Mouse (Mus musculus) neural tube, embryonic 13.5 days (tissue): Measurements from ENCODE around the gene Tnpo1. TPM values are rescaled to one million over a fixed set of nuclear protein-coding genes. Genes with fewer than 3 reads are reported as not detected.
A peak's percentile ranks its signal among the peaks of the same experiment; 100 is the strongest.

ENCODE experiments used
- ATAC-seq: fragments of 200-750 bp; cut with Nextera tagmentation; 2 replicates; pipeline ENCODE4 v1.8.0; 2017; ENCODE audit warnings: low read depth, mild to moderate bottlenecking, moderate TSS enrichment, moderate library complexity
- H3K27ac ChIP-seq: fragments of 300-500 bp; sonication (generic); replicated peaks from 2 replicates; pipeline ENCODE4 v1.5.1; 2015; ENCODE audit warnings: moderate library complexity, mild to moderate bottlenecking, inconsistent platforms
- H3K27me3 ChIP-seq: fragments of 300-500 bp; sonication (generic); 2 replicates; pipeline ENCODE4 v1.6.1; 2015; ENCODE audit warnings: mild to moderate bottlenecking, inconsistent platforms
- H3K36me3 ChIP-seq: fragments of 300-500 bp; sonication (generic); 2 replicates; pipeline ENCODE4 v1.6.1; 2015; ENCODE audit warnings: mild to moderate bottlenecking, inconsistent platforms
- H3K4me1 ChIP-seq: fragments of 300-500 bp; sonication (generic); replicated peaks from 2 replicates; pipeline ENCODE4 v1.6.1; 2015; ENCODE audit warnings: inconsistent platforms
- H3K4me2 ChIP-seq: fragments of 300-500 bp; sonication (generic); 2 replicates; pipeline ENCODE4 v1.6.1; 2015; ENCODE audit warnings: inconsistent platforms, mild to moderate bottlenecking, moderate library complexity
- H3K4me3 ChIP-seq: fragments of 300-500 bp; sonication (generic); 2 replicates; pipeline ENCODE4 v1.5.1; 2015; ENCODE audit warnings: mild to moderate bottlenecking, inconsistent platforms
- H3K9ac ChIP-seq: fragments of 300-500 bp; sonication (generic); 2 replicates; pipeline ENCODE4 v1.6.1; 2015; ENCODE audit warnings: moderate library complexity, mild to moderate bottlenecking, inconsistent platforms
- H3K9me3 ChIP-seq: fragments of 300-500 bp; sonication (generic); 2 replicates; pipeline ENCODE4 v1.6.1; 2016; ENCODE audit warnings: inconsistent platforms
- WGBS: fragments of 180-500 bp; shearing (Covaris S2); methylation state at CpG from one replicate; pipeline ENCODE4 v1.1.7; 2015; 5-methylcytosine and 5-hydroxymethylcytosine counted together
- polyA plus RNA-seq: library from polyadenylated mRNA; unstranded; fragments of >200 nt; fragmentation: Nextera tagmentation; extraction: Ambion mirVana; gene quantifications from 2 replicates; pipeline ENCODE4 v1.2.1, GENCODE M21; 2015

Gene Tnpo1
- polyA plus RNA-seq, 1 experiment from 2014 or later = 51.9 TPM

DNA sequence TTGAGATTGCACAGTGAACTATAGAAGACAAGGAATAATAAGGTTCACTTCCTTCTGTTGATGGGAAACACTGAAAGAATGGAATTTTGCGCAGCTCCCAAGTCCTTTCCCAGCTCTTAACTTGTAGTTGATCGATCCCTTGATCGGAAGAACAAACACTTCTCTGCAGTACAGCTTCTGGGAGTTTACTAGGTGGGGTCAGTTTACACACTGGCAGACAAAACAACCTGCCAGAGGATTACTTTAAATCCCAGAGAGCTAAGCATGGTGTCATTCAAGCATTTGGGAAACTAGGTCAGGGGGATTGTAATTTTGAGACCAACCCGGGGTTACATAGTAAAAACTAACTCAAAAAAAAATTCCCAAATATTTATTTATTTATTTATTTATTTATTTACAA, 22.0 kb upstream of the Tnpo1 start:
- H3K4me2 ChIP-seq = no peak overlapping the region
- no peaks in the 10 kb centered on the region for H3K27me3 ChIP-seq
- WGBS = 67% methylated on average over 4 of the region's 4 CpGs
- H3K27ac ChIP-seq = no peak overlapping the region
- H3K4me3 ChIP-seq = no peak overlapping the region
- peaks cover 4% of the 10 kb centered on the region; the same call in 1 of the 2 replicates for H3K4me1 ChIP-seq
- H3K9ac ChIP-seq = no peak overlapping the region
- no peaks in the 10 kb centered on the region for H3K36me3 ChIP-seq
- H3K9me3 ChIP-seq = no peaks in the 10 kb centered on the region
- no peak for ATAC-seq

DNA sequence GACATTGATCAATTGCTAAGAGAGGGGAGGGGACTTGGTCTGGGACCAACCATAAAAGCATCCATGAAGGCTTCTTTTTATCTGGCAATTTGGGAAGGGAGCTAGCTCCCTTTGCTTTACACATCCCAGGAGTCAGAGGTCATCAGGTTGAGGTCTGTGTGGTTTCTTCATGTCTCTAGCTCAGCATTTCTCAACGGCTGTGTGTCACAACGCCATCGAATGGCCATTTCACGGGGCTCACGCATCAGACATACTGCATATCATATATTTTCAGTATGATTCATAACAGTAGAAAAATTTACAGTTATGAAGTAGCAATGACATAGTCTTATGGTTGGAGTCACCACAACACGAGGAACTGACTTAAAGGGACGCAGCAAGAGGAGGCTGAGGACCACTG, 20.2 kb upstream of the Tnpo1 start:
- H3K4me1 ChIP-seq = peaks cover 8% of the 10 kb centered on the region; the same call in 1 of the 2 replicates
- no peak overlapping the region for H3K4me3 ChIP-seq
- no peak overlapping the region for H3K27ac ChIP-seq
- WGBS = 71% methylated on average over 7 of the region's 7 CpGs
- H3K9ac ChIP-seq = no peak overlapping the region
- H3K9me3 ChIP-seq = no peaks in the 10 kb centered on the region
- ATAC-seq = no peak
- no peak overlapping the region for H3K4me2 ChIP-seq
- H3K27me3 ChIP-seq = no peaks in the 10 kb centered on the region
- H3K36me3 ChIP-seq = no peaks in the 10 kb centered on the region

DNA sequence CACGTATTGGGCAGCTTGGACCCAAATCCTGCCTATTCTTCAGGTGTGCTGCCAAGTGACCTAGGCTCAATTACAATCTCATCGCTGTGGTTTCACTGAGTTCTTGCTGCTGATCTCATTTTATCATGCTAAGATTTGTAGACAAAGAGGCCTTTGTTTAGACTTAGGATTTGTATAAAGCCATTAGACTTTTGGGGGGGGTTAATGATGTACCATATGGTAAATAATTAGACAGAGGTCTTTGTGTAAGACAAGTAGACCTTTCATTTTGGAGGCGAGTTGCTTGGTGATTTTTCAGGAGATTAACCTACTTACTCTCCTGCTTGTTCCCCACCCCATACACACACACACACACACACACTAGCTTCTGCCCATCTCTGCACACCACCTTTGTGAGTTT, 19.7 kb upstream of the Tnpo1 start:
- Histone ChIP-seq H3K9ac (no peak overlapping the region), H3K27ac (no peak overlapping the region), H3K9me3 (no peaks in the 10 kb centered on the region), H3K4me1 (peaks cover 8% of the 10 kb centered on the region; the same call in 1 of the 2 replicates), H3K4me2 (no peak overlapping the region), H3K36me3 (no peaks in the 10 kb centered on the region), H3K27me3 (no peaks in the 10 kb centered on the region), H3K4me3 (no peak overlapping the region)
- ATAC-seq = no peak
- 30% methylated on average over 3 of the region's 3 CpGs for WGBS

DNA sequence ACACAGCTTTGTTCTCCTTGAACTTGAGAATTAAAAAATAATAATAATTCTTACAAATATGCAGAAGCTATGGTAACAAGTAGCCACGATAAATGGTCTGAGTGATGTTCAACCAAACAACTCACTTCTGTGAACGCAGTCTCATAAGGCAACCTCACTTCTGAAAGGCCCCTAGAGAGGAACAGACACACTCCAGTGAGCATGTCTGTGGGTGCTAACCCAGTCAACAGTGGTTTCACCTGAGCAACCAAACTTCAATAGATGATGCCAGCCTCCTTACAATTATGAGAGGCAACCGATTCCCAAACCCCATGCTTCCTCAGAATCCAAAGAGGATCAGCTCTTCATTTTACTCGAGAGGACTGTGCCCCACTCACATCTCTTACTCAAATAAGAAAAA, 19.2 kb upstream of the Tnpo1 start:
- H3K4me3 ChIP-seq = no peak overlapping the region
- whole genome bisulfite sequencing = 87% methylated on average over 4 of the region's 4 CpGs
- no peak overlapping the region for H3K4me2 ChIP-seq

DNA sequence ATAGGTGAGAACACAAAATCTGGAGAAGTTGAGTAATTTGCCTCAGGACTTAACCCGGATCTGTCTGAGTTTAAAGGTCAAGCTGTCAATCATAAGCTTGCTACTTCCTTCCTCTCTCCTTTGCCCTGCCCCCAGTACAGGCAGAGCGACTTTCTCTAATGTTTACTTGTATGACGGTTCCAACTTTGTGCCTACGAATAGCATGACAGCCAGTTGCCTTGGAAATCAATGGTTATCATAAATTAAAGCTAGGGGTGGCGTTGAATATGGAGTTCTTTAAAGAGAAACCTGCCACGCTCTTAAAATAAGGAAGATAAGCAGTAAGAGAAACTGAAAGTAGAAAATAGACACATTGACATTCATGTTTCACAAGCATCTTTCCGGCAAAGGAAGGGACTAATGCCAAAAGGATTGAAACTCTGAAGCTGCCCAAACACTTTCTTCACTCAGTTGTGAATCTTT, 18.5 kb upstream of the Tnpo1 start:
- ATAC-seq = no peak

More for the DNA sequence above, 19.2 kb upstream of the Tnpo1 start:
- Histone ChIP-seq H3K36me3 (no peaks in the 10 kb centered on the region), H3K9me3 (no peaks in the 10 kb centered on the region), H3K27me3 (no peaks in the 10 kb centered on the region), H3K9ac (no peak overlapping the region), H3K27ac (no peak overlapping the region), H3K4me1 (peaks cover 8% of the 10 kb centered on the region; the same call in 1 of the 2 replicates)
- ATAC-seq = no peak

DNA sequence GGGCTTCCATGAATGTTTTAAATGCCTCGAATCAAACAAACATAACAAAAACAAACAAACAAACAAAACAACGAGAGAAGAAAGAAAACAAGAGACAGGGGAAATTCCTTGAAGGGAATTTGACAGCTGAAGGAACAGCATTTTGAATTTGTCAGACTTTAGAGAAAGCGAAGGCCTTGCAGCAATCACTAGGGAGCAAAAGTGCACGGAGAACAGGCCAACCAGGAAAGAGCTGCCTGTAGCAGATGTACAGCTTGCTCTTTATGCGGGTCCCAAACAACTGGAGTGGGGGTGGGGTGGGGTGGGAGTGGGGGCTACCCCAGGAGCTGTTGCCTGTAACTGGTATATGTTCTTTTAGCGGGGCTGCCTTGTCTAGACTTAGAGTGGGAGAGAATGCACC, 16.2 kb upstream of the Tnpo1 start:
- no peak overlapping the region for H3K4me3 ChIP-seq
- H3K4me1 ChIP-seq = peaks cover 8% of the 10 kb centered on the region; the same call in 1 of the 2 replicates
- no peak overlapping the region for H3K4me2 ChIP-seq
- no peaks in the 10 kb centered on the region for H3K36me3 ChIP-seq
- H3K27me3 ChIP-seq = no peaks in the 10 kb centered on the region
- H3K27ac ChIP-seq = no peak overlapping the region
- 53% methylated on average over 6 of the region's 6 CpGs for WGBS
- no peaks in the 10 kb centered on the region for H3K9me3 ChIP-seq
- H3K9ac ChIP-seq = no peak overlapping the region
- no peak for ATAC-seq

More for the DNA sequence above, 18.5 kb upstream of the Tnpo1 start:
- Histone ChIP-seq H3K9ac (no peak overlapping the region), H3K9me3 (no peaks in the 10 kb centered on the region), H3K27me3 (no peaks in the 10 kb centered on the region), H3K36me3 (no peaks in the 10 kb centered on the region), H3K27ac (no peak overlapping the region), H3K4me2 (no peak overlapping the region), H3K4me3 (no peak overlapping the region), H3K4me1 (peaks cover 8% of the 10 kb centered on the region; the same call in 1 of the 2 replicates)
- 61% methylated on average over 7 of the region's 7 CpGs for WGBS

DNA sequence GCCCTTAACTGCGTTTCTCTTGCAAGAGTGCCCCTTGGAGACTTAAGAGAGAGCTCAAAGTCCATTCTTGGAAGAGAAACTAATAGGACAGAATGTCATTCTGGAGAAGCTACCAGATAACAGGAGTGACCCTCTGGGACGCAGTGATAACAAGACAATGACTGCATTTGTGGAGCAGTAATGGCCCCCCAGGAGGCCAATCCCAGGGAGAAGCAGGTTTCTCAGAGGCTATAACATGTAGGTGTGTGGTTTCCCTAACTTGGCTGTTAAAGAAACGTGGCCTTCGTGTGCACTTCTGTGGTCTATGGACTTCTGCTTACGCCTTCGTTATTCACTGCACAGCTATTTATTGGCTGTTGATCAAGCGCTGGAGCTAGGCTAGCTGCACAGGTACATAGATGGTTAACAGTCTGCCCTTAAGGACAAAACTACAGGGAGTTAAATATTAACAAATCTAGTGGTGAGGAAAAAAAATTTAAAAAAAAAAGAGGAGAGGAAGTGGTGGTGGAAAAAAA, 15.7 kb upstream of the Tnpo1 start:
- Histone ChIP-seq H3K4me2 (no peak overlapping the region), H3K36me3 (no peaks in the 10 kb centered on the region), H3K9ac (no peak overlapping the region), H3K4me3 (no peak overlapping the region), H3K9me3 (no peaks in the 10 kb centered on the region), H3K27ac (no peak overlapping the region), H3K4me1 (peaks cover 8% of the 10 kb centered on the region; the same call in 1 of the 2 replicates), H3K27me3 (no peaks in the 10 kb centered on the region)
- 77% methylated on average over 7 of the region's 7 CpGs for WGBS
- no peak for ATAC-seq

DNA sequence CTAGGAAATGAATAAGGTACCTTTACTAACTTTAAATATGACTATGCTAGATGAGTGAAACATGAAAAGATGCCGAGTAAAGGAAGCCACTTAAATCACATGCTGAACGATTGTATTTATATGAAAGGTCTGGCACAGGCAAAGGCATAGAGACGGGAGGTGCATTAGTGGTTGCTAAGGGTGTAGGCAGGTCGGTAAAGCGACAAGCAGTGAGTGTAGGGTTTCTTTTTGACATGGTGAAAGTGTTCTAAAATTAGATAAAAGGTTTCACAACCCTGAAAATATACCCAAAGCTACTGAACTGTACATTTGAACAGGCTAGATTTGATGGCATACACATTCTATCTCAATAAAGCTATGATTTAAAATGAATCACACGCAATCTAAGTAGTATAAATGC, 10.9 kb upstream of the Tnpo1 start:
- Histone ChIP-seq H3K4me3 (no peak overlapping the region), H3K27me3 (no peaks in the 10 kb centered on the region), H3K4me2 (no peak overlapping the region), H3K9me3 (no peaks in the 10 kb centered on the region), H3K9ac (no peak overlapping the region), H3K4me1 (no peaks in the 10 kb centered on the region), H3K27ac (no peak overlapping the region), H3K36me3 (no peaks in the 10 kb centered on the region)
- no peak for ATAC-seq
- 87% methylated on average over 6 of the region's 6 CpGs for WGBS

DNA sequence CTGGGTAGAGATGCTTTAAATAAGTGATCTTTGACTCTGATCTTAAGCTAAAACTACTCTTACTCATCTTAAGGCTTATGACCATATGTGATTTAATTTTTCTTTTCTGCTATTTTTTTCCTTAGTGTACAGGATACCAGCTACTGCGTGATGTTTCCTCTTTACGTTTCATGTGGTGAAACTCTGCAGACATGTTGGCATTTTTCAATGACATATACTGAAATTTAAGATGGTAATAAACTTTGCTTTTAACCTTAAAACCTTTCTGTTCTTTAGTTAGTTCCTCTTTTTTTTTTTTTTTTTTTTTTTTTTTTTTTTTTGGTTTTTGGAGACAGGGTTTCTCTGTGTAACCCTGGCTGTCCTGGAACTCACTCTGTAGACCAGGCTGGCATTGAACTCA, 2.7 kb upstream of the Tnpo1 start:
- 93% methylated on average over 2 of the region's 2 CpGs for WGBS
- H3K9me3 ChIP-seq = no peaks in the 10 kb centered on the region
- H3K36me3 ChIP-seq = no peaks in the 10 kb centered on the region
- H3K9ac ChIP-seq = no peak overlapping the region
- no peaks in the 10 kb centered on the region for H3K27me3 ChIP-seq
- H3K4me3 ChIP-seq = no peak overlapping the region
- ATAC-seq = no peak
- H3K27ac ChIP-seq = no peak overlapping the region
- peaks cover 15% of the 10 kb centered on the region for H3K4me1 ChIP-seq
- no peak overlapping the region for H3K4me2 ChIP-seq

DNA sequence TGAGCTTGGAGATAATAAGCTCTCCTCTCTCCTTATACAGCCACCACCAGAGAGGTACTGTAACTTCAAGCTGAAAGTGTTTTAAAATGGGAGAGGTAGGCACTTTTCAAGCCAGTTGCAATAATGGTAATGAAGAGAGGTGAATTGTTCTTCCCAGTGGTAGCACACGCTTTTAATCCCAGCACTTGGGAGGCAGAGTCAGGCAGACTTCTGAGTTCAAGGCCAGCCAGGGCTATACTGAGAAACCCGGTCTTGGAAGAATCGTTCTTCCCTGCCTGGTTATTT, 716 bp upstream of the Tnpo1 start:
- peak overlapping the region; percentile 98 for H3K4me3 ChIP-seq
- peak overlapping the region; percentile 90 for H3K4me2 ChIP-seq
- ATAC-seq = no peak; the same call in 1 of the 2 replicates
- no peaks in the 10 kb centered on the region for H3K9me3 ChIP-seq
- H3K36me3 ChIP-seq = peaks cover 7% of the 10 kb centered on the region
- H3K4me1 ChIP-seq = peaks cover 33% of the 10 kb centered on the region
- peak overlapping the region; percentile 100 for H3K9ac ChIP-seq
- peak overlapping the region; percentile 99 for H3K27ac ChIP-seq
- no peaks in the 10 kb centered on the region for H3K27me3 ChIP-seq
- 72% methylated on average over 3 of the region's 3 CpGs for WGBS

DNA sequence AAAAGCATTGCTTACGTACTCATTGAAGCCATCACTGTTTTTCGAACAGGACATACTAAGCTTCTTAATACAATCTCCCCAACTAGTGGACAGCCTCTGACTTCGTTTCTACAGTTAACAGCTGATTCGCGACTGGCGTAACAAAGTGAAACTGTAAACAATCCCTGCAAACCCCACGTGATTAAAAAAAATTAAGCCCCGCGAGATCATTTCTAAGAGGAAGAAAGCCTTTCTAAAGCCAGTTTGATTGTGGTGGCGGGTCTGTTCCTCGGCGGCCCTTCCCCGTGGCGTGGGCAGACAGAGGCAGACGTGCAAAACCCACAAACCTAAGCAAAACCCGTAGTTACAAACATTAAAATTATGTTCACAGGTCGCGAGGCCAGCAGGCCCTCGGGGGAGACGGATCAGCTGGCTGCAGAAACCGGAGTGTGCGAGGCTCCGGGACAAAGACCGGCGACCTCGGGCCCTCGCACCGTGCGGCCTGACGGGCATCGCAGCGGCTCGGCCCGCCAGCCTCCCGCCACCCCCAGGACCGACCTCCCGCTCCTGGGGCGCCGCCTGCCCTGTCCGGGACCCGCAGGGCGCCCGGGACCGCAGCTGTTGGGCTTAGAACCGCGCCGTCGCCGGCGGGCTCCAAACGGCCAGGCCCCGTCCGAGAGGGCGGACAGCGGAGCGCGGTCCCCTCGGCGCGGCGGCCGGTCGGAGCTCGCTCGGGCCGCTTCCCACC, 535 bp downstream of the Tnpo1 start:
- Histone ChIP-seq H3K9ac (peak overlapping the region; percentile 100), H3K27me3 (no peaks in the 10 kb centered on the region), H3K36me3 (peaks cover 16% of the 10 kb centered on the region), H3K4me3 (peak overlapping the region; percentile 98), H3K9me3 (no peaks in the 10 kb centered on the region), H3K4me1 (peaks cover 45% of the 10 kb centered on the region), H3K27ac (peak overlapping the region; percentile 99), H3K4me2 (peak overlapping the region; percentile 90)
- peak; percentile 81 for ATAC-seq
- under 1% methylated on average over 66 of the region's 66 CpGs for WGBS

DNA sequence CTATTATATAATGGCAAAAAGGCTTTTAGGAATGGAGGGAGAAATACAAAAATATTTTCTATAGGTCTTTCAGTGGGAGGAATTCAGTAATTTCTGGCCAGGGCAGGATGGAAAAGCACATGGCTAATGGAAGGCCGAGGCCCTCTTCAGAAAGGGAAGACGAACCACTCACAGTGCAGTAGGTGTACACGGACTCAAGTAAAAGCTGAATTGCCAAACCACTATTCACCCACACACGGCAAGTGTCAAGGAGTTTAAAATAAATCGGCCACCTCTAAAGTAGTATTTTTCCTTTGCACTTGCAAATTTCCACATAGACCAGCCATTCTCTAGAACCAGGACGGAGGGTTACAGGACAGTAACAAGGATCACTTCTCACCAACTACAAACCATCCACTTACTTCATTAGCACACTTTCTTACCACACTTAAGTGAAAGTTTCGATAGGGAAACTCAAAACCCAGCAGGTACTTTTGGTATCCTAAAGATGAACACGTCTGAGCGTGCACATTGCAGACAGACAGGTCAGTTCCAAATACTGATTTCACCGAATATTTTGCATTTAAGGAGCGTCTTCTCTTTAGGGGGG, 1.2 kb downstream of the Tnpo1 start:
- peaks cover 45% of the 10 kb centered on the region for H3K4me1 ChIP-seq
- H3K36me3 ChIP-seq = peaks cover 16% of the 10 kb centered on the region
- H3K4me3 ChIP-seq = peak overlapping the region; percentile 98
- H3K4me2 ChIP-seq = peak overlapping the region; percentile 90
- WGBS = 10% methylated on average over 11 of the region's 11 CpGs
- no peaks in the 10 kb centered on the region for H3K9me3 ChIP-seq
- H3K9ac ChIP-seq = peak overlapping the region; percentile 100
- ATAC-seq = no peak
- H3K27me3 ChIP-seq = no peaks in the 10 kb centered on the region
- peak overlapping the region; percentile 99 for H3K27ac ChIP-seq
